Comparison of ENCODE assay signal across 8 mouse cellular contexts in the genomic region with DNA sequence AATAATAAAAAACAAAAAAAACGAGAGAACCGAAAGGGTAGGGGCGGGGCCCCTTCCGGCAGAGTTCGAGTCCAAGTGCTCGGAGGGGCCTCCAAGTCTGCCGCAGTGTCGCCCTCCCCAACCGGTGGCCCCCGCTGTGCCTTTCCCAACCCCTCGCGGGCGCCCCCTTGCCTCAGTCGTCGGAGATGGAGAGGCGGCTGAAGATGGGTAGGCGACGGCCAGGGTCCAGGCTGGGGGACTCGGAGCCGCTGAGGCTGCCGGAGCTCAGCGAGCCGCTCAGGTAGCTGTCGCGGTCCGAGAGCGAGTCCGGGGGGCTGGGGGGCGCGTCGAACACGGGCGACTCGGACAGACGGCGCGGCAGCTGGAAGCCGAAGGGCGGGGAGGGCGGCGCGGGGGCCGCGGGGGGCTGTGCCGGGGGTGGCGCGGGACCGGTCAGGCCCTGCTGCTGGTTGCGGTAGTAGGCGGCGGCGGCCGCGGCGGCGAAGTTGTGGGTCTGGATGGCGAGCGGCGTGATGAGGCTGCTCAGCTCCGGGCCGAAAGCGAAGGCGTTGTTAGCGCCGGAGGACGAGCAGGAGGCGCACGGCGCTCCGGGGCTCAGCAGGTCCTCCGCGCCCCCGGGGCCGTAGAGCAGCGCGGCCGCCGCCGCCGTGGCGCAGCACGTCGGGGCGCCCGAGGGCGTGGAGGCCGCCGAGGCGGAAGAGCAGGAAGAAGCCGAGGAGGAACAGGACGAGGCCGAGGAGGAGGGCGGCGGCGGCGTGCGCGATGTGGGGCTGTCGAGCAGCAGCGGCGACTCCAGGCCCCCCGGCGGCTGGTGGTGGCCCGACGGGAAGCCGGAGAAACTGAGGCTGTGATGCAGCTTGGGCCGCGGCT. TPM values are rescaled to one million over a fixed set of nuclear protein-coding genes. Genes with fewer than 3 reads are reported as not detected.
DNase-seq lines count a peak whose midpoint lies in the region; ATAC-seq and TF ChIP-seq lines count a peak whose summit lies in the region.

No protein-coding gene starts in this region.

- no peaks in the 10 kb centered on the region for H3K9me3 ChIP-seq in limb, embryonic 12.5 days
- H3K9me3 ChIP-seq in midbrain, embryonic 16.5 days (replicated peaks; ENCODE audit: control insufficient read depth, low read length, poor library complexity, severe bottlenecking): no peaks in the 10 kb centered on the region

- H3K27me3 ChIP-seq in limb, embryonic 12.5 days: no peaks in the 10 kb centered on the region
- H3K27me3 ChIP-seq in midbrain, embryonic 16.5 days (ENCODE audit: control insufficient read depth, insufficient read depth, low read depth, low read length): peaks cover 9% of the 10 kb centered on the region

- H3K9ac ChIP-seq in limb, embryonic 12.5 days (replicated peaks): peak overlapping the region; percentile 100
- H3K9ac ChIP-seq in midbrain, embryonic 16.5 days (ENCODE audit: low read depth, low read length): peak overlapping the region; percentile 63

- no peak; the same call in 1 of the 2 replicates for TF ChIP-seq POLR2A in embryonic fibroblast, embryonic 13.5 days (IDR thresholded peaks at IDR 0.05; ENCODE audit: low read depth, low read length)

- intact Hi-C loops in heart, postnatal 25 days (cut with DNase I): no loop called here

- H3K27ac ChIP-seq in embryonic fibroblast, embryonic 13.5 days (ENCODE audit: insufficient read depth, low read length): peak overlapping the region; percentile 94
- H3K27ac ChIP-seq in limb, embryonic 12.5 days: peak overlapping the region; percentile 99
- peak overlapping the region; percentile 75 for H3K27ac ChIP-seq in midbrain, embryonic 16.5 days (ENCODE audit: low read length)

- peak overlapping the region; percentile 88 for H3K4me3 ChIP-seq in embryonic fibroblast, embryonic 13.5 days (ENCODE audit: insufficient read depth, low read length)
- peak overlapping the region; percentile 99 for H3K4me3 ChIP-seq in limb, embryonic 12.5 days (replicated peaks)
- H3K4me3 ChIP-seq in midbrain, embryonic 16.5 days (ENCODE audit: low read depth, low read length): peak overlapping the region; percentile 46

- H3K4me2 ChIP-seq in limb, embryonic 12.5 days: peak overlapping the region; percentile 61
- H3K4me2 ChIP-seq in midbrain, embryonic 16.5 days (ENCODE audit: low read length): peak overlapping the region; percentile 52

- peaks cover 25% of the 10 kb centered on the region for H3K36me3 ChIP-seq in limb, embryonic 12.5 days
- no peaks in the 10 kb centered on the region for H3K36me3 ChIP-seq in midbrain, embryonic 16.5 days (ENCODE audit: control insufficient read depth, insufficient read depth, low read length)

- ATAC-seq in limb, embryonic 12.5 days (ENCODE audit: insufficient number of reproducible peaks, insufficient read depth, low FRiP score, low TSS enrichment, low read depth): no peak
- no peak for ATAC-seq in midbrain, embryonic 16.5 days

- DNase-seq in B cell, adult 2 months: peak; percentile 78 to 81
- DNase-seq in Muller cell, postnatal 12 days (ENCODE audit: inconsistent ontology term): peak; percentile 85
- DNase-seq in heart, postnatal 25 days (ENCODE audit: low spot score): peak; percentile 47
- peak; percentile 81 to 86 for DNase-seq in thymus, adult 18-20 months
- no peak for DNase-seq in cerebellum, adult 11 months

- H3K4me1 ChIP-seq in embryonic fibroblast, embryonic 13.5 days (ENCODE audit: control insufficient read depth, insufficient read depth, low read length): peaks cover 16% of the 10 kb centered on the region; the same call in 1 of the 2 replicates
- peaks cover 51% of the 10 kb centered on the region for H3K4me1 ChIP-seq in limb, embryonic 12.5 days (replicated peaks)
- peaks cover 12% of the 10 kb centered on the region for H3K4me1 ChIP-seq in midbrain, embryonic 16.5 days (ENCODE audit: control insufficient read depth, insufficient read depth, low read length)

- no peak for TF ChIP-seq CTCF in embryonic fibroblast, embryonic 13.5 days (IDR thresholded peaks at IDR 0.05; ENCODE audit: borderline replicate concordance, insufficient read depth, low read length)

- under 1% methylated on average over 106 of the region's 108 CpGs for WGBS in limb, embryonic 12.5 days
- under 1% methylated on average over 74 of the region's 108 CpGs for WGBS in midbrain, embryonic 16.5 days

RNA-seq across cellular contexts. Expression of a gene that starts 1.9 kb away (rescaled TPM):
- polyA plus RNA-seq in embryonic fibroblast, embryonic 13.5 days (2011; ENCODE audit: insufficient read length, low read depth, missing spikeins): 171 and 187 TPM in 2 replicates
- 10 to 100 TPM; 23.3 to 31.3 TPM for total RNA-seq in heart, postnatal 25 days (2021)
- 27.9 and 32.7 TPM in 2 replicates for polyA plus RNA-seq in limb, embryonic 12.5 days (2016; fragmentation: Nextera tagmentation; extraction: Ambion mirVana)
- 3.1 and 3.6 TPM in 2 replicates for polyA plus RNA-seq in midbrain, embryonic 16.5 days (2015; fragmentation: Nextera tagmentation; extraction: Ambion mirVana)

Comparison
In these comparisons a context has a peak if more than half of its experiments do, and no peak if none do; other contexts are left out.
1. H3K4me3 ChIP-seq: peak in every context shown above with its lines; median percentile 99 in limb, embryonic 12.5 days; 88 in embryonic fibroblast, embryonic 13.5 days; 46 in midbrain, embryonic 16.5 days.